Mouse (Mus musculus) mouse trophoblast stem cell (cell line): ENCODE measurements at regions not wholly inside any gene's neighbourhood (a gene's known extent, or its start where the extent isn't known, plus 50 kb on each side); places are given as distances from the start of the nearest gene placed in this dataset.

Source experiments
- in situ Hi-C, 2 experiments: fragments of 300-500 bp; cut with MseI, MboI; formaldehyde crosslinking; loops; 2 replicates in 1 of 2; 3 replicates in 1 of 2; pipeline ENCODE4 v1.15.1; 2025

GRCm38 (mm10) chr11:27833736-27834135, 505.9 kb downstream of the Gm6685 start:
- in situ Hi-C loops, result loop anchor here in 1 of 2 experiments (25.0 kb wide), 1 partner anchor 104 kb away; no protein-coding TSS in a partner anchor

GRCm38 (mm10) chr11:27799826-27800620, 539.6 kb downstream of the Gm6685 start:
- in situ Hi-C loops, result loop anchor here in 1 of 2 experiments (25.0 kb wide), 1 partner anchor 137 kb away; no protein-coding TSS in a partner anchor

DNA sequence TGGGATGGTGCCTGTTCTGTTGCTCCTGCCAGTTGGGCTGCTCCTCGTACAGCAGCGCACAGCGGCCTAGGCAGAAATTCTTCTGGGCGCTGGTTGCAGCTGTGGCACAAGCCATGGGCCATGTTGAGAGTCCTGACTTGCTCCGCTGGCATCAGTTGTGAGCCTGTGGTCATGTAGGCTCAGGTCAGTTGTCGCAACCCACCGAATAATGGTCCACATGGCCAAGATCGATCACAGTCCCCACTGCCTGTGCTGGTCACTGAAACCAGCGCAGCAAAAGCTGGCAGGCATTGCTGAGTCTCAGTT, 585.8 kb downstream of the Gm6685 start:
- in situ Hi-C loops, result no loop called here

- in situ Hi-C loops, result no loop called here
These were observed 586.3 kb downstream of the Gm6685 start for GRCm38 (mm10) chr11:27753212-27753912.

DNA sequence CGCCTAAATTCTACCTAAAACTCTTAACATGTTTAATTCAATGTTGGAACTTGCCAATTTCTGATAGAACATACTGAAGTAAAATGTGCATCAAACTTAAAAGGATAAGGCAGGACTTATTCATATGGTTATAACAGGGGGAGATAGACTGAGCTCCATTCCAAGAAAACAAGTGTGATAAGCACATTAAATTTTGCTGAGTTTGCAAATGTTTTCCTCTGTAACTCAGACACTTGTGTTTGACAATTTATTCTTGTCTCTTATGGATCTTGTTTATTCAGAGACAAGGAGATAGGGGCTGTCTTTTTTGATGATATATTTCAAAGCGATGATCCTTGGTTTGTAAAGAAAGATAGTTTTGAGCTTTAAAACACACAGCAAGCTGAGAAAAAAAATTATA, 613.6 kb downstream of the Gm6685 start:
- in situ Hi-C loops, result no loop called here

GRCm38 (mm10) chr11:27721346-27721745, 618.3 kb downstream of the Gm6685 start:
- in situ Hi-C loops, result no loop called here

GRCm38 (mm10) chr11:27672436-27672835, 667.2 kb downstream of the Gm6685 start:
- in situ Hi-C loops, result no loop called here
